Mouse (Mus musculus) CH12.LX (cell line): Measurements from ENCODE around the gene Taar7b.

Source experiments
- CHD2 ChIP-seq: IDR thresholded peaks from 2 replicates; pipeline ENCODE4 v1.6.1; 2011; ENCODE audit warnings: low read length, improper control_type of control experiment
- MAX ChIP-seq: IDR thresholded peaks from 2 replicates; pipeline ENCODE4 v1.6.1; 2011; ENCODE audit warnings: low read length, improper control_type of control experiment
- POLR2A ChIP-seq: IDR thresholded peaks from 2 replicates; pipeline ENCODE4 v1.6.1; 2011; ENCODE audit warnings: low read depth, mild to moderate bottlenecking, improper control_type of control experiment, low read length
- ZNF384 ChIP-seq: IDR thresholded peaks from 2 replicates; pipeline ENCODE4 v1.6.1; 2012; ENCODE audit warnings: low read depth, low read length, improper control_type of control experiment, inconsistent platforms

DNA sequence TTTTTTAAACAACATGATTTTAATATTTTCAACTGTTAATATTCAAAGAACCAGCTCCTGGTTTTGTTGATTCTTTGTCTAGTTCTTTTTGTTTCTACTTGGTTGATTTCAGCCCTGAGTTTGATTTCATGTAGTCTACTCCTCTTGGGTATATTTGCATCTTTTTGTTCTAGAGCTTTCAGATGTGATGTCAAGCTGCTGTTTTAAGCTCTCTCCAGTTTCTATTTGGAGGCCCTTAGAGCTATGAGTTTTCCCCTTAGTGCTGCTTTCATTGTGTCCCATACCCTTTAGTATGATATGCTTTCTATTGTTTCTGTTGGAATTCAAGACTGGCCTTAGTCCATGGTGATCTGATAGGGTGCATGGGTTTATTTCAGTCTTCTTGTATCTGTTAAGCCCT is 31.6 kb downstream of the Taar7b start:
- no peak for TF ChIP-seq POLR2A
- TF ChIP-seq MAX: no peak
- no peak for TF ChIP-seq CHD2
- TF ChIP-seq ZNF384: no peak
